Mouse (Mus musculus) c-Kit-positive CD71-negative TER-119-negative erythroid progenitor cells, embryonic 14.5 days (primary cell): ENCODE measurements around the gene Olfr1448.
"Not testable (repeated sequence)": the region's sequence is repeated elsewhere in the genome, so short reads cannot be mapped to it uniquely, and the experiment has no call there.

Experiments
- DNase-seq: peaks from one replicate; pipeline ENCODE4 v3.0.0-alpha.2; 2013; ENCODE audit warnings: low read depth

The Olfr1448 gene

DNA sequence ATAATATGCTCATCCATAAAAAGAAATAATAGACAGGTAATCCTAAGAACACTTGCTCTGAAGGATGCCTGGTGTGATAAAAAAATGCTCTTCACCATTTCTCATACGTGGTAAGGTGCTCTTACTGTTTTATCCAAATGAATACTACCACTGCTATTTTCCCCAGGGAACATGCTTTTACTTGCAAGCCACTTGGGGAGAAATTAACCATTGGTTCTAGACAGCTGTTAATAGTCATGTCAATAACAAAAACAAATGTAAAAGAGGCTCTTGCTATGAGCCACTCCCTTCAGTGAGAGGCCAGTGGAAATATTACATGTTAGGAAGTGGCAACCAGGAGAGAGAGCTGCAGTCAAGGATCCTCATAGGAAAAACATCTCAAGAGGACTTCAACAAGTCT is at the start of gene Olfr1448:
TSS of gene Olfr1448 (minus strand) at position 101 of the 400 bp plus-strand sequence.
- DNase-seq, result no peak

DNA sequence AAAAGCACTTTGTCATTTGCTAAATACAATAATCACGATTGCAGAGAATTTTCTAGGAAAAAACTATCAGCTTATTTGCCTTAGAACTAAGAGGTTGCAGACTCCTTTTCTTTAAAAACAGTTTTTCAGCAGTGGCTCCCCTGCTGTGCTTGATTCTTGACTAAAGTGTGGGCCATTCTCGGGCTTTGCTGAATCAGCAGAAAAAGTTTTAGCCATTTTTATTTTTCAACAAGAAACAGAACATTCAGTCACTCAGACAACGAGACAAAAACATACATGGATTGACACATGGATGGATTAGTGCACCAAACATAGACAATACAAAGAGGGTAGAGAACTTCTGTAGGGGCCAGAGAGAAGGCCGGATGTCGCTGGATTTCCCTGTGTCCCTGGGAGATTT is 45.9 kb upstream of the Olfr1448 start:
- DNase-seq, result not testable (repeated sequence)

DNA sequence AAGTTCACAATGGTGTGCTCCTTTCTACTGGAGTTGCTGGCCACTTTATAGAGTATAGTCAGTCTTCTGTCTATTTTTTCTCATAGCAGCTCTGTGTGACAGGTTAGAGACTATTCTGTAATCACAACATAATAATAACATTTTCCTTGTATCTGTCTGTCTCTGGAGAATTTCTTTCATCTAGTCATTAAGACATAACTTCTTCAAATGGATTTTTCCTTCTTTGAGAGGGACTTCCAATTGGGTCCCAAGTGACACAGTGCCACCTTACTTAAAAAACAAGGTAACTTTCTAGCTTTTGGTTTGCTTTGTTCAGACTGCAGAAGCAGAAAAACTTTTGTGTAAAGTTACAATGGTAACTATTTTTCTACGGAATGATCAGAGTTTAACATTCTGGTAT is 25.7 kb upstream of the Olfr1448 start, which contains the start of gene Olfr1450:
TSS of gene Olfr1450 (plus strand) at position 301 of the 400 bp plus-strand sequence.
- no peak for DNase-seq

DNA sequence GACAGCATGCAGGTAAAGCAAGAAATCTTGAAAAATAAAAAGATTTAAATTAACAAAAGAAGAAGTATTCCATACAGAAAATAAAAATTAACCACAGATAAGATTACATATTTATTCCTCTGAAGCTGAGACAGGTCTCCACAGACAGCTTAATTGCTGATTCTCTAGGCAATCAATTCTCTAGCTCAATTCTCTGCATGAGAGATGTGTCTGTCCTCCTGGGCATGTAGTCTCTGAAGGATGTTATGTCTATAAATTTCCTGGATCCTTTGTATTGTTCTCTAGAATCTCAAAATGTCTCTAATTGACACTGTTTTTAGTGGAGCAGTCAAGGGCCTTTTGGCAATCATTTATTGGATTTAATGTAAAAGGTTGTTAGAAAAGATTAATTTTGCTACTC is 6.3 kb upstream of the Olfr1448 start, which contains the start of gene Olfr1449:
TSS of gene Olfr1449 (plus strand) at position 301 of the 400 bp plus-strand sequence.
- DNase-seq, result no peak

DNA sequence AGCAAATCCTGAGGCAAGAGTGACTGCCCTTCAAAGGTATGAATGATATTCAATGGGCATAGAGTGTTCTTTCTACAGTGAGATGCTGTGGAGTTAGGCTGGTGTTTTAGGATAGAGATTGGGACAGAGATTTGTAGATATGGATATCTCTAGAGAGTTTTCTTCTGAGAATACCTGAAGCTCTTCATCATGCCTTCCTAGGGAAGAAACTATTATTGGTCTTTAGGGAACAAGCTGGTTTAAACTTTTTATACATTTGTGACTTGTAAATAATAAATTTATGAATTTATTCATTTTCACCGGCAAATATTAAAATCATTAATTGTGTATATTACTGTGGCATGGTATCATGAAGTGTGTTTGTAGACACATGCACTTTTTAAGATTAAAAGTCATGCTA is 20.6 kb downstream of the Olfr1448 start, which contains the start of gene Olfr1447:
TSS of gene Olfr1447 (minus strand) at position 101 of the 400 bp plus-strand sequence.
- no peak for DNase-seq

DNA sequence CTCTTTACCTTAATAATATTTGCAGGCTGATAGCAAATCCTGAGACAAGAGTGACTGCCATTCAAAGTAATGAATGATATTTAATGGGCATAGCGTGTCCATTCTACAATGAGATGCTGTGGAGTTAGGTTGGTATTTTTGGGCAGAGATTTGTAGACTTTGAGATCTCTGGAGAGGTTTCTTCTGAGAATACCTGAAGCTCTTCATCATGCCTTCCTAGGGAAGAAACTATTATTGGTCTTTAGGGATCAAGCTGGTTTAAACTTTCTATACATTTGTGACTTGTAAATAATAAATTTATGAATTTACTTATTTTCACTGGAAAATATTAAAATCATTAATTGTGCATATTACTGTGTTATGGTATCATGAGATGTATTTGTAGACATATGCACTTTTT is 30.8 kb downstream of the Olfr1448 start, which contains the start of gene Olfr1446:
TSS of gene Olfr1446 (minus strand) at position 101 of the 400 bp plus-strand sequence.
- DNase-seq, result no peak

DNA sequence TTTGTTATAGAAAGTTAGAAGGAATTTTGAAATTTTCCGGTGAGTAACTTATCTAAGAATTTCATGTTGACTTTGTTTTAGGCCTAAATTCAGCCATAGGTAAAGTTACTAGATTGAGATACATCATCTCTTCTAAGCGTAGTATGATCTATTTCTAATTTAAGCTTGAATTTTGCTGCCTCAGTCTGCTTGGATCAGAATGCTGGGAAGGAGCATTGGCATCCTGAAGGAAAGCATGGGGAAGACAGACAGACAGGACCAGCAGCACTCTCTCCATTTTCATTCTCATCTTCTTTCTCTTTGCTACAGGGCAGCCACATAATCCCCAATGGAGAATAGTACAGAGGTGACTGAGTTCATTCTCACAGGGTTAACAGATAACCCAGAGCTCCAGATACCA is 40.7 kb downstream of the Olfr1448 start, which contains the start of gene Olfr1445:
TSS of gene Olfr1445 (plus strand) at position 301 of the 400 bp plus-strand sequence.
- no peak for DNase-seq
